Mouse (Mus musculus): ENCODE results near the gene Abhd15.

GRCm38 (mm10) chr11:77498261-77499139, 16.4 kb upstream of the Abhd15 start:
- TF ChIP-seq POLR2A (IDR thresholded peaks at IDR 0.05; ENCODE audit: low read depth, low read length) = no peak
- TF ChIP-seq CTCF (IDR thresholded peaks at IDR 0.05; ENCODE audit: extremely low read depth, insufficient read length, insufficient replicate concordance, low read depth, low read length) = no peak

Data from small intestine, adult 2 months (tissue).